Mouse (Mus musculus) midbrain, embryonic 11.5 days (tissue): ENCODE data around the gene Pcyt1a. TPM values are rescaled to one million over a fixed set of nuclear protein-coding genes. Genes with fewer than 3 reads are reported as not detected.
"Not testable (repeated sequence)": the region's sequence is repeated elsewhere in the genome, so short reads cannot be mapped to it uniquely, and the experiment has no call there.

ENCODE experiments used
- ATAC-seq: fragments of 200-750 bp; cut with Nextera tagmentation; 2 replicates; pipeline ENCODE4 v1.8.0; 2017; ENCODE audit warnings: moderate TSS enrichment, moderate library complexity; ENCODE audit not compliant: low FRiP score
- DNase-seq: peaks from one replicate; pipeline ENCODE4 v3.0.0; 2015; ENCODE audit warnings: low spot score; ENCODE audit errors: missing footprints
- H3K27ac ChIP-seq: fragments of 300-500 bp; sonication (generic); 2 replicates; pipeline ENCODE4 v1.5.1; 2014; ENCODE audit warnings: low read depth, low read length
- H3K27me3 ChIP-seq: fragments of 300-500 bp; sonication (generic); 2 replicates; pipeline ENCODE4 v1.6.1; 2014; ENCODE audit warnings: mild to moderate bottlenecking, low read length, moderate library complexity, mixed read lengths; ENCODE audit not compliant: control insufficient read depth, insufficient read depth
- H3K36me3 ChIP-seq: fragments of 300-500 bp; sonication (generic); 2 replicates; pipeline ENCODE4 v1.6.1; 2014; ENCODE audit warnings: mild to moderate bottlenecking, low read length, moderate library complexity, mixed read lengths; ENCODE audit not compliant: control insufficient read depth, insufficient read depth
- H3K4me1 ChIP-seq: fragments of 300-500 bp; sonication (generic); 2 replicates; pipeline ENCODE4 v1.6.1; 2014; ENCODE audit warnings: low read length; ENCODE audit not compliant: control insufficient read depth, insufficient read depth
- H3K4me2 ChIP-seq: fragments of 300-500 bp; sonication (generic); 2 replicates; pipeline ENCODE4 v1.6.1; 2014; ENCODE audit warnings: mild to moderate bottlenecking, moderate library complexity
- H3K4me3 ChIP-seq: fragments of 300-500 bp; sonication (generic); 2 replicates; pipeline ENCODE4 v1.5.1; 2014; ENCODE audit warnings: low read depth, low read length
- H3K9ac ChIP-seq: fragments of 300-500 bp; sonication (generic); 2 replicates; pipeline ENCODE4 v1.6.1; 2014; ENCODE audit warnings: low read length
- H3K9me3 ChIP-seq: fragments of 300-500 bp; sonication (generic); 2 replicates; pipeline ENCODE4 v1.6.1; 2016; ENCODE audit warnings: low read length; ENCODE audit not compliant: control insufficient read depth
- WGBS: fragments of 180-500 bp; shearing (Covaris S2); extraction: QIAGEN DNeasy Blood & Tissue Kit; methylation state at CpG from one replicate; pipeline ENCODE4 v1.1.7; 2014; 5-methylcytosine and 5-hydroxymethylcytosine counted together
- polyA plus RNA-seq: library from polyadenylated mRNA; unstranded; fragments of >200 nt; fragmentation: Nextera tagmentation; extraction: Ambion mirVana; gene quantifications from 2 replicates; pipeline ENCODE4 v1.2.1, GENCODE M21; 2014

The Pcyt1a gene
- polyA plus RNA-seq, 1 experiment from 2014 or later, result 41.6 TPM

GRCm38 (mm10) chr16:32444615-32445014 lies 13.9 kb downstream of the Pcyt1a start:
- WGBS, result 80% methylated on average over 3 of the region's 3 CpGs
- not testable (repeated sequence) for H3K36me3 ChIP-seq, H3K4me2 ChIP-seq, H3K4me3 ChIP-seq, H3K9ac ChIP-seq, H3K4me1 ChIP-seq, ATAC-seq, DNase-seq, H3K9me3 ChIP-seq, H3K27me3 ChIP-seq, H3K27ac ChIP-seq

- Histone ChIP-seq H3K36me3 (no peaks in the 10 kb centered on the region), H3K27me3 (no peaks in the 10 kb centered on the region), H3K4me1 (no peaks in the 10 kb centered on the region), H3K27ac (no peak overlapping the region), H3K4me2 (no peak overlapping the region), H3K9me3 (no peaks in the 10 kb centered on the region), H3K4me3 (no peak overlapping the region), H3K9ac (no peak overlapping the region)
- DNase-seq, result no peak
- no peak for ATAC-seq
- WGBS, result 93% methylated on average over 1 of the region's 1 CpGs
These were observed 14.8 kb downstream of the Pcyt1a start for GRCm38 (mm10) chr16:32445558-32445957.

DNA sequence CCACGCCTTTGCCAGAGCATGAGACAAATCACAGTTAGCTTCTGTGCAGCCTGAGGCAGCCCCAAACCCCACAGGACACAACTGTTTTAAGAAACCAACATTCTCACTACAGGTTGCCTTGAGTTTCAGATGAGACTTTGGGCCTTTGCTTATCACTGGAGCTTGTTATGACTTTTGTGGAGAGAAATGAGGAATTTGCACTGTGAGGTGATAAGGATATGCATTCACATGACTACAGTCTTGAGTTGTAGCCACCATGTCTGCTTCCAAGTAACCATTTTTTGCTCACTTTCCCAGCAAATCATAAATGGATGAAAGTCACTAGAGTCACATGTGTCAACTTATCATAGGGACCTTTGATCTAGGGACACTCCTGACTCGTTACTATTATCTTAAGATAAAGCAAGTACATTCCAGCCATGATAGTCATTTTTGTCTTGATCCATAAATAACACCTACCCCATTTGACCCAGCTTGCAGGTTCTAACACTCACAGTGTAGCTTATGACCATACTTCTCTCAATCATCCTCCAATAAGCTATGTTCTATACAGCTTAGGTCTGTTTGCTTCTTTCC lies 15.9 kb downstream of the Pcyt1a start:
- no peak overlapping the region for H3K27ac ChIP-seq
- H3K36me3 ChIP-seq, result peaks cover 2% of the 10 kb centered on the region; the same call in 1 of the 2 replicates
- DNase-seq (no peak), ATAC-seq (no peak)
- no peak overlapping the region for H3K4me3 ChIP-seq
- H3K27me3 ChIP-seq, result no peaks in the 10 kb centered on the region
- H3K4me1 ChIP-seq, result no peaks in the 10 kb centered on the region
- no peak overlapping the region for H3K9ac ChIP-seq
- no peaks in the 10 kb centered on the region for H3K9me3 ChIP-seq
- no peak overlapping the region for H3K4me2 ChIP-seq
- WGBS, result 79% methylated on average over 2 of the region's 2 CpGs

DNA sequence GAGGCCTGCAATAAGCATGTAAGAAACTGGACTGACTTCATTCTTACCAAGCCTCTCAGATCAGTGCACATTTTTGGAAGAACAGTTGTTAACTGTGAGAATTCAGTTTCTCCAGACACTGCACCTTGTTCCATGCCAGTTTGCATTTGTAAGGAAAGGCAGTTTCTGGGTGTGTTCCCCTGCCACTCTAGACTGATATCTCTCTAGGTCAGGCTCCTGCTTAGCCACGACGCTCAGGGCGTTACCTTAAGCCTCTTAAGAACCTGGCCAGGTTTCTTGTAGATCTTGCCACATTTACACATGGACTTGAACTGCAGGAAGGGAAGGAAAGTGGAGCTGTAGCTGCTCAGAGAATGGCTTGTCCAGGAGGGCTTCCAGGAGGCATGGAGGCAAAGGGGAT lies 18.9 kb downstream of the Pcyt1a start:
- Histone ChIP-seq H3K27me3 (no peaks in the 10 kb centered on the region), H3K4me1 (no peaks in the 10 kb centered on the region), H3K9ac (no peak overlapping the region), H3K36me3 (peaks cover 3% of the 10 kb centered on the region; the same call in 1 of the 2 replicates), H3K4me2 (no peak overlapping the region), H3K4me3 (no peak overlapping the region), H3K27ac (no peak overlapping the region), H3K9me3 (no peaks in the 10 kb centered on the region)
- DNase-seq (no peak), ATAC-seq (no peak)
- WGBS, result 83% methylated on average over 3 of the region's 3 CpGs

DNA sequence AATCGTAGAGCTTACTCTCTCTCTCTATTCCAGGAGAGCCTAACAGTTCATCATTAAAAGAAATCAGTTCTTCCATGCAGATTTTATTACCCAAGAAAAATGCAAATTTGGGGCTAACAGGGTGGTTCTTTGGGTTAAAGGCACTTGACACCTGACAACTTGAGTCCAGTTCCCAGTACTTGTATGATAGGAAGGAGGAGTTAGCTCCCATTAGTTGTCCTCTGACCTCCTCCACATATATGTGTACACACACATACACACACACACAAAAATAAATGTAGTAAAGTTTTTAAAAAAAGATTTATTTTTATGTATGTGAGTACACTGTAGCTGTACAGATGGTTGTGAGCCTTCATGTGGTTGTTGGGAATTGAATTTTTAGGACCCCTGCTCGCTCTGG lies 19.4 kb downstream of the Pcyt1a start:
- no peaks in the 10 kb centered on the region for H3K4me1 ChIP-seq
- H3K36me3 ChIP-seq, result peaks cover 3% of the 10 kb centered on the region; the same call in 1 of the 2 replicates
- DNase-seq, result no peak
- no peak overlapping the region for H3K27ac ChIP-seq
- no peak overlapping the region for H3K9ac ChIP-seq
- 95% methylated on average over 2 of the region's 2 CpGs for WGBS
- no peaks in the 10 kb centered on the region for H3K27me3 ChIP-seq
- H3K4me2 ChIP-seq, result no peak overlapping the region
- no peak for ATAC-seq
- H3K9me3 ChIP-seq, result no peaks in the 10 kb centered on the region
- H3K4me3 ChIP-seq, result no peak overlapping the region

- Histone ChIP-seq H3K4me2 (no peak overlapping the region), H3K4me1 (no peaks in the 10 kb centered on the region), H3K27ac (no peak overlapping the region), H3K9me3 (no peaks in the 10 kb centered on the region), H3K36me3 (peaks cover 3% of the 10 kb centered on the region; the same call in 1 of the 2 replicates), H3K9ac (no peak overlapping the region), H3K27me3 (no peaks in the 10 kb centered on the region), H3K4me3 (no peak overlapping the region)
- no peak for DNase-seq
- WGBS, result 95% methylated on average over 8 of the region's 8 CpGs
- no peak for ATAC-seq
These were observed 22.4 kb downstream of the Pcyt1a start for GRCm38 (mm10) chr16:32453102-32453501.

- WGBS, result 84% methylated on average over 5 of the region's 5 CpGs
- no peak for DNase-seq
- no peaks in the 10 kb centered on the region for H3K27me3 ChIP-seq
- H3K4me3 ChIP-seq, result no peak overlapping the region
- H3K36me3 ChIP-seq, result peaks cover 3% of the 10 kb centered on the region; the same call in 1 of the 2 replicates
- H3K4me2 ChIP-seq, result no peak overlapping the region
- H3K9ac ChIP-seq, result no peak overlapping the region
- no peaks in the 10 kb centered on the region for H3K9me3 ChIP-seq
- ATAC-seq, result no peak
- no peak overlapping the region for H3K27ac ChIP-seq
- no peaks in the 10 kb centered on the region for H3K4me1 ChIP-seq
These were observed 23.9 kb downstream of the Pcyt1a start for GRCm38 (mm10) chr16:32454646-32455045.

DNA sequence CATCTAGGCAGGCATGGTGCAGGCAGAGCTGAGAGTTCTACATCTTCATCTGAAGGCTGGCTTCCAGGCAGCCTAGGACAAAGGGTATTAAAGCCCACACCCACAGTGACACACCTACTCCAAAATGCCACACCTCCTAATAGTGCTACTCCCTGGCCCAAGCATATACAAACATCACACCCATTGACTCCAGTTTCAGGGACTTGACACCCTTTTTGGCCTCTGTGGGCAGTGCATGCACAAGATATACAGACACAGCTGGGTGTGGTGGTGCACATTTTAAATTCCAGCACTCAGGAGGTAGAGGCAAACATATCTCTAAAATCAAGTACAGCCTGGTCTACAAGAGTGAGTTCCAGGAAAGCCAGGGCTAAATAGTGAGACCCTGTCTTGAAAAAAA lies 25.4 kb downstream of the Pcyt1a start:
- ATAC-seq, result no peak

DNA sequence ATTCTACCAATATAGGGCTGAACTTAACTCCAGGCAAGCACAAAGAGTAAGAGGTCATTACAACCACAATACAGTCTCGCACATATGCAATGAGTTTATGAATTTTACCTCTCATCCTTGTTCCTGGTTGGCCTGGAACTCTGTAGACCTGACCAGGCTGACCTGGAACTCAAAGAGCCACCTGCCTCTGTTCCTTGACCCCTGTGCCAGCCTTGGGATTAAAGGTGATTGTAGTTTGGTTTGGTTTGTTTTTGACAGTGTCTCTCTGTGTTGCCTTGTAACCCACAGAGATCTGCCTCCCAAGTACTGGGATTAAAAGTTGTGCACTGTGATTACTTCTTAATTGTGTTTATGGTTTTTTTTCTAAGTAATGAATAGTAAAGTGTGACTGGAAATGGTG lies 26.0 kb downstream of the Pcyt1a start:
- Histone ChIP-seq H3K27ac (no peak overlapping the region), H3K9ac (no peak overlapping the region), H3K27me3 (no peaks in the 10 kb centered on the region), H3K36me3 (peaks cover under 1% of the 10 kb centered on the region; the same call in 1 of the 2 replicates), H3K4me3 (no peak overlapping the region), H3K4me2 (no peak overlapping the region), H3K9me3 (no peaks in the 10 kb centered on the region), H3K4me1 (no peaks in the 10 kb centered on the region)
- ATAC-seq (no peak), DNase-seq (no peak)
- 88% methylated on average over 1 of the region's 1 CpGs for WGBS

More for the DNA sequence above, 25.4 kb downstream of the Pcyt1a start:
- no peaks in the 10 kb centered on the region for H3K9me3 ChIP-seq
- no peaks in the 10 kb centered on the region for H3K27me3 ChIP-seq
- H3K4me2 ChIP-seq, result no peak overlapping the region
- DNase-seq, result no peak
- peaks cover 3% of the 10 kb centered on the region; the same call in 1 of the 2 replicates for H3K36me3 ChIP-seq
- H3K27ac ChIP-seq, result no peak overlapping the region
- no peaks in the 10 kb centered on the region for H3K4me1 ChIP-seq
- H3K4me3 ChIP-seq, result no peak overlapping the region
- H3K9ac ChIP-seq, result no peak overlapping the region
